Mouse (Mus musculus): ENCODE measurements around the gene Lyst.
A peak's percentile ranks its signal among the peaks of the same experiment; 100 is the strongest.
"Not testable (repeated sequence)": the region's sequence is repeated elsewhere in the genome, so short reads cannot be mapped to it uniquely, and the experiment has no call there.

Lyst gene

DNA sequence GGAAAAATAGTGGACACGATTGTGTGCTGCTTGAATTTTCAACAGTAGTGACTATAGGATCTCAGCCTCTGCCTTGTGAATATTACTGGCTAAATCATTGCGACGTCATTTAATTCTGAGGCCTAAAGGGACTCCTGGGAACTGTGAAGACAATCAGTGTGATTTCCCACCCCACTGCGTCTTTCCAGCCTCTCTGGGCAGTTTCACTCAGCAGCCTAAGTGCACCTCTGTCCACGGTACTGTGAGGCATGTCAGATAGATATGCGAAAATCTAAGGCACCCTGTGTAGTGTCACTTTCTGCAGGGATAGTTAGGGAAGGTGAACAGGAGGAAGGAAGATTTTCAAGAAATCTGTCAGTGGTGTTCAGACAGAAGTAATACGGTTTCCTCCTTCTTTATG is 193.1 kb downstream of the Lyst start:
- no peak for DNase-seq (ENCODE audit: low spot score in 2 of 2)

DNA sequence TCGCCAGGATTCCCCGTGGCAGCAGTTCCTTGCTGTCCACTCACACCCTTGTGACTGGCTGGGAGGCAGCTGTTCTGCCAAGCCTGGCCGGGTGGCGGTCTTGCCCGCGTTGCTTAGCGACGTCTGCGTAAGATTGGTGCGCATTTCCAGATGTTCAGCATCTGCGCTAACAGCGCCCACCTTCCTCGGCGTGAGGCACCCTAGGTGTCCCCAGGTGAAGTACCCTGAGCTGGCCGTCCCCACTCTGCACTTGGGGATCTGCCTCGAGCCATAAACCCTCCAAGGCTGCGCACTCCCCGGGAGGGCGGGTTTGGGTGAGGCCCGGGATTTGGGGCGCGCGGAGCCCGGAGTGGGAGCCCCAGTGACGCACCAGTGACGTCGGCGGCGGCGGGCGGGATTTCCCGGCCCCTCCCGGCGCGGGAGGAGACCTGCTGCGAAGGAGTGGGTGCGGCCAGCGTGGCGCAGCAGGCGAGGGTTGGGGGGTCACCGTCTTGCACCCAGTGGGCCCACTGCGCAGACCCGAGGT is 193.8 kb downstream of the Lyst start, which contains the start of gene Gng4:
Gene Gng4, plus strand, starts transcription at position 166 of the 526 bp plus-strand sequence.
- peak; percentile 48 to 69 for DNase-seq (ENCODE audit: low spot score in 2 of 2)

DNA sequence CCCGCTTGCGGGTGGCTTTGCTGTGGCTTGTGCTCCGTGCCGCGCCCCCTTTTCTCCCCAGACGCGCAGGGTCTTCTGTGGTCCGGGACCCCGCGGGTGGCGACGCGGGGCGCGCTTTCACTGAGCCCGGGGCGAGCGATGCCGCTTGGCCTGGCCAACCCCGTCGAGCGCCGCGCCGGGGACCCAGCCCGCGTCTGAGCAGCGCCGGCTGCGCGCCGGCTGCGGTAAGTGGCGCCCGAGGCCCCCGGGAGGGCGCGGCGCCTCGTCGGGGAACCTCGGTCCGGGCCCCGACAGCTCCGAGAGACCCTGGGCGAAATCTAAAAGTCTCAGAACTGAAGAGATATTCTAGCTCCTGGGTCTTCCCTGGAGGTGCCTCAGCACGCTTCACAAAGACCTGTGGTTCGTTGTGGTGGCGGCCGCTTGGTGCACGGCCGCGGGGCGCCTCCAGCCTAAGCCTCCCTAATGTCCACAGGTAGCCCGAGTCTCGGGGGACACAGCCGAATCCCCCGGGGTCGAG is 194.3 kb downstream of the Lyst start:
- DNase-seq (ENCODE audit: low spot score in 2 of 2) = no peak

DNA sequence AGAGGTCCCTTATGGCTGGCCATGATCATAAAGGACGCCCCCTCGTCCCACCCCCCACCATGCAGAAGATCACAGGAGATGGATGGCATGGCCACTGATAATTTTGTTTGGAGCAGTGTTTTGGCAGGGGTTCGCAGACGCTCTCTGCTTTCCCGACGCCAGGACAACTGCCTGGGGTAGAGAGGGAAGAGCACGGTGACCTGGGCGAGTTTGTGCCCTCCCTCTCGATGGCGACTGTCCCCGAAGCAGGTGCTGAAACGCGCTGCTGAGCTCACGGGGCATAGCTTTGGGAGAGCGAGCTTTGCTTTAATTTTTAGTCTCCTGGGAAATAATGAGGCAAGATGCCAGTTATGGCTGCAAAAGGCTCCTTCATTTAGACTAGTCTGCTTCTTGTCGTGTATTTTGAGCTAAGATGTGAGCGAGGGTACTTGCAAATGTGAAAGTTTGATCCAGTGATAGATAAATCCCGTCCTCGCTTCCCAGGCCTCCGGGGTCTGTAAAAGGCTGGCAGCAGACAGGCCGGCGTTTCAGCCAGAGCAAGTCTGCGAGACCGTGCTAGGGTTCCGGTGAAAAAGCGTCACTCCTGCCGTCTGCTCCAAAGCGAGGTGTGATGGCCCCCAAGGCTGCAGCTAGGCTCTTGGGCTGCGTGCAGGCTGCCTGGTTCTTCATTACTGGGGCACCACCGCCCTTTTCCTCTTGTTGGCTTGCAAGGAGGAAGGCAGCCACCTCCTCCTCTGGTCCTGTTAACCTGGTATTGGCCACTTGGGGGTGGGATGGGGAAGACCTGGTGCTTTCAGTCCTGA is 195.0 kb downstream of the Lyst start:
- no peak for DNase-seq (ENCODE audit: low spot score in 2 of 2)

DNA sequence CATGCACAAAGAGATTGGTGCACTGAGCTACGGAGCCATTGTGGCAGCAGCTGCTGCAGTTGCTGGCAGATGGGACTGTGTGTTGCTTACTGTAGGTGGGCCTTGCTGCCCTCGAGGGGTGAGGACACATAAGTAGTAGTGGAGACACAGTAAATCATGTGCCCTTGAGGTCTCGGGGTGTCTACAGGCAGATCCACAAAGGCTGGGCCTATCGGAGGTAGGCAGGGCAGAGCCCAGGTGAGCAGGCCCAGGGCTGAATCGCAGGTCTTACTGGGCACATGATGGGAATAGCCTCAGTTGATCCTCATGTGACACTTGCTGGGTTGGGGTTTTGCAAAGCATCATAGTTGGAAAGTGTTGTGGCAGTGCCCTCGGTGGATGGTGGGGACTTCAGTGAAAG is 196.8 kb downstream of the Lyst start:
- no peak for DNase-seq (ENCODE audit: low spot score in 2 of 2)

DNA sequence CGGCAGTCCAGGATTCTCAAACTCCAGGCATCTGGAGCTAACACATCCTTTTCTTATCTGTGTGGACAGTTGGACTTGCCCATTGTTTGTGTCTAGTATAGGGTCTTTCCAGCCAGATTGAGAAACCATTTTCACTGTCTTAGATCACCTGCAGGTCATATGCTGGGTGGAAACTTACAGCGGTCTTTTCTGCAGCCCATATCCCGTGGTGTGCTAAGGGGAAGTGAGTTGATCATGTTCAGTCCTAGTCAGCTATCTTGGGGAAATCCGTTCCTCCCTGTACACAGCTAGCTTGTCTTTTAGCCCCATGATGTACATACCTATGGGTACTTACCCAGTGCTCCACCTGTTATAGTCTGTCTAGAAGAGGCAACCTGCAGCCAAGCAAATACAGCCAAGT is 197.9 kb downstream of the Lyst start:
- no peak for DNase-seq (ENCODE audit: low spot score in 2 of 2)

DNA sequence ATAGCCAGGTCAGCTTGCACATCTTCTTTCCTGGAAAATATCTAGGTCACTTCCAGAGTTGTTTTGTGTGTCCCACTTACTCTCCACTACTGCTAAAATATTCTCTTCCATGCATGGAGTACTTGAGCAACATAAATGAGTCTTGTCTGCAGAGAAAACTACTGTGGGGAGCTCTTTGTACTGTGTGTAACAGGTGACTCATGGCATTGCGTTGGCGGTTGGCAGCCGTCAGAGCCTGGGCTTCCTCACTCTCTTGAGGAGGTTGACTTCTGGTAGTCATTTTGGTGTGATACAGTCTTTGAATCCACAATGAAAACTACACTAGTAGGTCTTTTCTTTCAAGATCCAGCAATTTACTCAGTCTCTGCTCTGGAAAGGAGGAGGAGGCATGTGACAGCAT is 201.8 kb downstream of the Lyst start:
- peak in 1 of 2 experiments; percentile 15 for DNase-seq (ENCODE audit: low spot score in 2 of 2)

DNA sequence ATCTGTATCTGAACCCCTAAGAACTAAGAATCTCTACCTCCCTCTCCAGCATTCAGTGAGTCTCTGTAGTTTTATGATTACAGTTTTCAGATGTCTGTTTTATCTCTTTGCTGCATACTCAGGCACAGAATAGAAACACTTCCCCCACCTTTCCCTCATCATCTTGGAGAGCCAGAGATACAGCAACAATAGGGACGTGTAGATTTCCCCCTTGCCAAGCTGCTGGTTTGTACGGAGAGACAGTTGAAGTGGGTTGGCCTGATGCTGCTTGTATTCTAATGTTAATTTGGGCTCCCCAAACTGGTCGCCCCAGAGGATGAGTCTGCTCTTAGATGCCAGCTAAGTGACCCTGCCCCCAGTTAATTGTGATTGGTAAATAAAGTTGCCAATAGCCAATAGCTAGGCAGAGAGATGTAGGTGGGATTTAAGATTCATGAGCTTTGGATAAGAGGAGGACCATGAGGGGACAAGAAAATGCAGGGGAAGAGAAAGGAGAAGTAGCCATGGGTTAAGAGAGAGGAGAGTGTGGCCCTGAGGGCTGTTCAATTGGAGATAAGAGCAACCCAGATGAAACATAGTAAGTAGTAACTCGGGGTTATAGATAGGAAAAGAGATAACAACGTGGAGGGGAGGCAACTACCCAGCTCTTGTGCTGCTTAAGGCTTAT is 205.1 kb downstream of the Lyst start:
- no peak for DNase-seq (ENCODE audit: low spot score in 2 of 2)

DNA sequence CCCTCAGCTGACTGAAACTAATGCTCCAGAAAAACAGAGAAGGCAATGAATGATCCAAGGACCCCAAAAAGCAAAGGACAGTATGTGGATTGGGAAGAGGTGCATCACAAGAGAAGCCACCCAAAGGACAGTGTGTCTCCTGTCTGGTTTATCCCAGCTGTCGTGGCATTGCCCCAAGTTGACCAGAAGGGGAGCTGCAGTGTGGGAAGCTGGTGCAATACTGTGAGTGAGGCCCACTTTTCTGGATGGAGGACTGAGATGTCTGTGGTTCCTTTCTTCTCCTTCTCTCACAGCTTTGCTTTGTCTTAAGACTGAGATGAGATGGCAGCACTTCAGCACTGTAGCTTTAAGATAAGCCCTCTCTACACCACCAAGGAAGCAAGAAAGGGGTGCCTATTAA is 205.9 kb downstream of the Lyst start:
- no peak for DNase-seq (ENCODE audit: low spot score in 2 of 2)

DNA sequence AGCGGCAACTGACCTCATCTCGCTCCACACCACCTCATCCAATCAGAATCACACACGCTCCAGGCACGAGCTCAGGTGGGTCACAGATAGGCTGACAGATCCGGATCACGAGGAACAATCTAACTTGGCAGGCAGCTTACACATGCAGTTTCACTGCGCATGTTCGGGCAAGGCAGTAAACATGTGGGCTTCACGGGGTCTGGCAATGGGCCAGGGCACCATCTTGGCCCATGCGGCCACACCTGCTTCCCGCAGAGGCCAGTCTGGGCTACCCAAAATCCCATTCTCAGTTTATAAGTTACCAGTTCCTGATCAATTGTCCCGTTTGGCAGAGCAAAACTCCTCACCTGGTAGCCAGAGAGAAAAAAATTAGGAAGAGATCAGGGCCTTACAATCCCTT is 207.6 kb downstream of the Lyst start:
- not testable (repeated sequence) for DNase-seq (ENCODE audit: low spot score in 2 of 2)

DNA sequence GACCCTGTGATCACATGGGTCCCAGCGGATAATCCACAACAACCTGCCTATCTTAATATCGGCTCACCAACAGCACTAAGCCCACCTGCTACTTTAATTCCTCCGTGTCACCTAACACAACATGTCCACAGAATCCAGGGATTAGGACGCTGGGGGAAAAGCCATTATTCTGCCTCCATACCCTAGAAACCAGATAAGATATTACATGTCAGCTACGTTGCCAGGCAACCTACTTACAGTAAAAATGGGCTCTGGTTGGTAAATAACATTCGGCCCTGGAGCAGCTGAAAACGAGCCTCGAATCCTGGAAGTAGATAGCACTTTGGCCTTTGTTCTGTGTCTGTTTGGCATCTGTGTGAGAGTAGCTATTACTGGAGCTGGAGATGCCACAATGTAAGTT is 208.6 kb downstream of the Lyst start:
- no peak for DNase-seq (ENCODE audit: low spot score in 2 of 2)

DNA sequence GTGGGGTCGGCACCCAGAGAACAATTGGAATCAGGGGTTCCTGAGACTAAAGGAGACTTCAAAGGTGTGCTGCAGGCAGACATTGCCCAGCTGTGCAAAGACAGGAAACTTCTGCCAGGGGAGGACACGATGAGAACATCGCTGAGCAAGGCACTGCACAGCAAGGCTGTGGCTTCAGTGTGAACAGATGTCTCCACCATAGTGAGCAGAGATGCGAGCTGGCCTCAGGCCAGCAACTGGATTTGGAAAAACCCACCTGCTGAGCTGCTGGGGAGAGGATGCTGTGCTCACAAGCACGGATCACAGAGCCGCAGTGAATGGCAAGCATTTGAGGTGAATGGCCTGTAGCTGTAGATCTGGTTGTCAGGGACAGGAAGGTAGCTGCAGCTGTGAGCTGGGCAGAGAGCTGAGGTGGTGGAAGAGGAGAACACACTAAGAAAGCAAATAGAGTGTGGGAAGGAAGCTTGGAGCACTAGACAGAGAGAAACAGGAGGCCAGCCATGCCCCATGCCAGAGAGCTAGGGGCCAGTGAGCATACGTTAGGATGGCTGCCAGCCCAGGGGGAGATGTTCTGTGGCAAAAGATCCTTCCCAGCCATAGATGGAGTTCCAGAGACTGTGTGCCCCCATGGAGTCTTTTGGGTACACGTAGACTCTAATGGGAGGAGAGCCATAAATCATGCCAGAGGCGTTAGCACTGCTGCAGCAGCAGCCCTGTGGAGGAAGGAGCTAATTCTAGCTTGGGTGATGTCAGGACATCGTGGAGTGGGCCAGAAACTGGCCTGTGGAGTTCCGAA is 218.3 kb downstream of the Lyst start:
- no peak for DNase-seq (ENCODE audit: low spot score in 2 of 2)

DNA sequence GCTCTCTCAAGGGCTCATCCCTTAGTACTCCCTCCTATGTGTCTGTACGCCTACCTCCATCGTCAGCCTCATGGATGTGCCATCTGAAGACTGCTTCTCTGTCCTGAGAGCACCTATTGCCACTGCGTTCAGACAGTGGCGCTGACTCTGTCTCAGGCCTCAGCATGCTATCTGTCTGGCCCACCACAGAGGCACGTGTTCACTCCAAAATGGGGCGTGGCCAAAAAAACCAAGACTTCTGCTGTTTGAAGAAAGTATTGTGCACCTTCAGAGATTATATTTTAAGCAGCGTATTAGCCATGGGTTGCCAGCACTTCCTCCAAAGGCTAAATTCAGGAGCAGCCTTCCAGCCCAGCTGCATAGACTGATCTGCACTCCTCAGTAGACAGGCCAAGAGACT is 220.7 kb downstream of the Lyst start:
- DNase-seq (ENCODE audit: low spot score in 2 of 2) = no peak

DNA sequence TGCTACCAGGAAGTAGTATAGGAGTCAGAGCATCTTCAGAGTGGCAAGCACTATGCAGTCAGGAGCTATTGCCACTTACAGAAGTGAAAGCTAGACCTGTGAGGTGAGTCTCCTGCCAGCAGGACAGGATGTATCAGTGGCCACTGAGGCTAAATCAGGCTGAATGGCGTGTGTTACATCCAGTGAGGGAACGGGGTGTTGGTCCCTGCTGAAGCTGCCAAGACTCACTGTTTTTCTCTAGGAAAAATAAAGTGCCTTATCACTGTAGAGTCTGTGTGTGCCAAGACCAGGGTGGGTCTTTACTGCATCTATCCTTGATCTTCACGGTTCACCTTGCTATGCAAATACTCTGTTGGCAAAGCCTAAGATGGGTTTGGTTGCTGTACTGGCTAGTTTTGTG is 228.5 kb downstream of the Lyst start:
- no peak for DNase-seq (ENCODE audit: low spot score in 2 of 2)

DNA sequence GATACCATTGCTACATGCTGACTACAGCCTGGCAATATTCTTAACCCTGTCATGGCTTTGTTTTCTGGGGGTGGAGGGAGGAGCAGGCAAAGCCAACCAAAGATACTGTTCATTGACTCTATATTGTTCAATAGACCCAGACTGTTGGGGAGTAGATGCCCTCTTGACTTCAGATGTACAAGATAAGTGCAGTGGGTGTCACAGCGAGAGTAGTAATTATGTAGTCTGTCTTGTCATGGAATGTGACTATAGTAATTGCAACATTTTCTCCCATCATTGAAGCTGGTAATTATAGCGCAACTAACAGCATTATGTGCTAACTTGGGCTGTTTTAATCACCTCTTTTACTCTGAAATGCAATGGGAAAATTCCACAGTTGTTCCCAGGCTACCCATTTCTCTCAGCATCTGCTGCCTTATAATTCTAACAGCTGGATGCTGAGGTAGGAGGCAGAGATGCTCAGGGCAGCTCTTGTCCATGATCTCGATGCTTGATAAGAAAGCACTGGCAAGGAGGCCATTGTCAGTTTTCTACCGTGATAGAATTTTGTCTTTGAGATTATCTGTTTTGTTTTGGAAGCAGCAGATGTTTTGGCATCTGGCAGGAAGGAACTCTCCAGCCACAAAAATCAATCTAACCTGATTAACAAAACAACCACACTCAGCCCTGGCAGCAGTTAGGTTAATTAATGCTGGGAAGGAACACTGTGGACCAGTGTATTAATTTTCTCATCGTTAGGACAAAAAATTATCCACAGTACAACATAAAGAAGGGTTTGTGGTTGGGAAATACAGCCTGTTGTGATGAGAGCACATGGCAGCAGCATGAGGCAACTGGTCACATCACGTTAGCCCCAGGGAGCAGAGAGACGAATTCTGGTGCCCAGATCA is 230.3 kb downstream of the Lyst start:
- DNase-seq (ENCODE audit: low spot score in 2 of 2) = no peak

DNA sequence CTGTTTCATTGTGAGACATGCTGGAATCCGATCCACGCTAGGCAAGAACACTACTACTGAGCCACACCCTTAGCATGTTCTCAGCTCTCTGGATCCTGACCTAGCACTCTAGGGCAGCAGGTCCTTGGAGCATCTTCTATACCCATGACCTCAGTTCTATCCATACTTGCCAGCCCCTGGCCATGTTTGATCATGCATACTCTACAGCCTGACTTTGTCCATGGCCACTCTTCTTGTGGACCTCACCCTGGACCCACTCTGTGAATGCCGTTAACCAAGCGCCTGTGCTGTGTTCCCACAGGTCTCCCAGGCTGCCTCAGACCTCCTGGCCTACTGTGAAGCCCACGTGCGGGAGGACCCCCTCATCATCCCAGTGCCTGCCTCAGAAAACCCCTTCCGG is 234.7 kb downstream of the Lyst start:
- no peak for DNase-seq (ENCODE audit: low spot score in 2 of 2)

DNA sequence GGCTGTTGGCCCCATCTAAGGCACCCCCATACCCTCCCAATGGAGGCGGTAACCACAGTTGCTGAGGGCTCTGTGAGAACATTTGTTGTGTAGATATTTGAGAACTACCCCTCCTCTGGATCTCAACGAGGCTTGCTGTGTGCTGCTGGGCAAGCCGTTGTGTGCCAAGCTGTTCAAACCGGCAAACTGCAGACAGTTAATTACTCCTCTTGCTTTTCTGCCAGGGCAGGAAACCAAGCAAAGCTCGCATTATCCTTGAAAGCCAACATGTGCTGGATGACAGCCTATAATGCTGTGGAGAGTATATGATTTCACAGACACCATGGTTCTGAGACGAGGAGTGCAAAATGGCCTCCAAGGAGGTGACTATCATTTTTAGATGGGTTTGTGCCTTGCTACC is 236.3 kb downstream of the Lyst start:
- DNase-seq (ENCODE audit: low spot score in 2 of 2) = no peak

DNA sequence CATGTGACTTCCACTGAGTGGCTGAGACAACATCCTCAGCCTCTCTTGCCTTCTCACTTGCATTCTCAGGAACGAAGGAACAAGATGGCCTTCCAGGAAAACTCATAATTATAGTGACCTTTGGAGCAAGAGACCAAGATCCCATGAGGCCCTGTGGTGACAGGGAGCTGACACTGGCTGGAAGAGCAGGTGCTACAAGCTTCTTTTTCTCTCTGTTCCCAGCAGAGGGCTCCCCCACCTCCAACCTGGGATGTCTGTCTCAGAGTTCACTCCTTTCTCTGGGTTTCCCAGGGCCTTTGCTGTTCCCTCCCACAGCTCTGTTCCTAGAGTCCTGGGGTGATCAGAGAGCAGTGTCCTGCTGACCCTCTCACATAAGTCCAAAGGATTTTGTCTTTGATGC is 237.9 kb downstream of the Lyst start:
- no peak for DNase-seq (ENCODE audit: low spot score in 2 of 2)

All from frontal cortex, postnatal 25 days (tissue).